Mouse (Mus musculus): ENCODE data around the gene Serpinb3c. TPM values are rescaled to one million over a fixed set of nuclear protein-coding genes. Genes with fewer than 3 reads are reported as not detected.
"Not testable (repeated sequence)": the region's sequence is repeated elsewhere in the genome, so short reads cannot be mapped to it uniquely, and the experiment has no call there.

Serpinb3c gene
- not detected in 2 replicates for polyA plus RNA-seq (2015; fragmentation: Nextera tagmentation; extraction: Ambion mirVana)

DNA sequence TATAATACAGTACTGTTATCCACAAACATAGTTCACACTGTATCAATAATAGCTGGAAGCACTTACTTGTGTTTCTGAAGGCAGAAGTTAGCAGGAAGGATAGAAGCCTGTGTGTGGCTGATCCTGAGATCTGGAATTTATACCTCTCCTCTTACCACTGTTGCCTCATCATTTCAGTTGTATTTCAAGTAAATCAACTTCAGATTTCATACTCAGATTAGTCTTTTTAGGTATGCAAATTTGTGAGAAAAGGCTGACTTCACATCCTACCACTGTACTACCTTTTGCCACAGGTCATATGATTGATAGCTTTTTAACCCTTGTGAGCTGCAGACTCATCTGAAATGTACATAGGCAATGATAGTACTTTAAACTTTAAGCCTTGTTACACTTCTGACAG, at the start of gene Serpinb3c, which contains the start of gene Serpinb3b:
Serpinb3c (minus strand) TSS at position 111 of the 400 bp plus-strand sequence.
Serpinb3b (minus strand) TSS at position 101 of the 400 bp plus-strand sequence.
- ATAC-seq (ENCODE audit: low FRiP score, low TSS enrichment), result not testable (repeated sequence)

DNA sequence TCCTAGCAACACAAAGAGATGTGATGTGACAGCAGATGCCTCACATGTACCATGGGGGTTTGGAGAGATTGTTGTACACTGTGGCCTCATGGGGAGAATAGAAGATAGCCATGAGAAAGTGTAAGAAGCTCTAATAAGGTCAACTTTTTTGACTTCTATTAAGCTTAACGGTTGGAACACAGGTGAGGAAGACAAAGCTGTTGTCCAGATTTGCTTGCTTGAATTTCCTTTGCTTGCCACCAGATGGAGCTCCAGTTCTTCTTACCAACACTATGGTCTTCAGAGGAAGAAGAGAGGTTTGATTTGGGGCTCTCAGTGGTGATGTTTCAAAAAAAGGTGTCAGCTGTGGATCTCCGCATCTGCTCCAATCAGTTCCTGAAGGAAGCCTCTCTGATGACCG, 35.0 kb downstream of the Serpinb3c start:
- not testable (repeated sequence) for H3K4me2 ChIP-seq (replicated peaks; ENCODE audit: low read depth, low read length); H3K36me3 ChIP-seq (ENCODE audit: insufficient read depth, low read length); ATAC-seq (ENCODE audit: low FRiP score, low TSS enrichment); H3K4me3 ChIP-seq (ENCODE audit: low read length); H3K9me3 ChIP-seq (ENCODE audit: low read length); H3K4me1 ChIP-seq (ENCODE audit: insufficient read depth, low read length); H3K9ac ChIP-seq (replicated peaks; ENCODE audit: low read length); H3K27ac ChIP-seq (ENCODE audit: low read length); H3K27me3 ChIP-seq (ENCODE audit: insufficient read depth, low read length)
- WGBS, result 48% methylated on average over 3 of the region's 3 CpGs

More for the DNA sequence above, at the start of gene Serpinb3c, which contains the start of gene Serpinb3b:
- not testable (repeated sequence) for H3K36me3 ChIP-seq (ENCODE audit: insufficient read depth, low read length); H3K4me1 ChIP-seq (ENCODE audit: insufficient read depth, low read length); H3K9ac ChIP-seq (replicated peaks; ENCODE audit: low read length); H3K4me3 ChIP-seq (ENCODE audit: low read length); H3K27ac ChIP-seq (ENCODE audit: low read length); H3K9me3 ChIP-seq (ENCODE audit: low read length); H3K27me3 ChIP-seq (ENCODE audit: insufficient read depth, low read length); H3K4me2 ChIP-seq (replicated peaks; ENCODE audit: low read depth, low read length)

Other genes starting within 250 kb of the Serpinb3c start
- not detected in 2 replicates for gene Serpinb3a, start 226.1 kb downstream of the Serpinb3c start, polyA plus RNA-seq (2015; fragmentation: Nextera tagmentation; extraction: Ambion mirVana)
- not detected in 2 replicates for gene Serpinb3d, start 194.9 kb downstream of the Serpinb3c start, polyA plus RNA-seq (2015; fragmentation: Nextera tagmentation; extraction: Ambion mirVana)
- not detected in 2 replicates for gene Serpinb3b, start within 50 bp of the Serpinb3c start, polyA plus RNA-seq (2015; fragmentation: Nextera tagmentation; extraction: Ambion mirVana)
- gene Serpinb11, start 82.8 kb upstream of the Serpinb3c start, polyA plus RNA-seq (2015; fragmentation: Nextera tagmentation; extraction: Ambion mirVana), result not detected in 2 replicates
- 0.07 TPM in 1 of 2 replicates, not detected in the other for gene Serpinb7, start 121.3 kb upstream of the Serpinb3c start, polyA plus RNA-seq (2015; fragmentation: Nextera tagmentation; extraction: Ambion mirVana)
- 0.14 TPM in 1 of 2 replicates, not detected in the other for gene Serpinb2, start 233.1 kb upstream of the Serpinb3c start, polyA plus RNA-seq (2015; fragmentation: Nextera tagmentation; extraction: Ambion mirVana)